Mouse (Mus musculus) MN1 (cell line): ENCODE results near the gene Rxrb.

ENCODE experiments used
- DNase-seq: peaks from one replicate; pipeline ENCODE4 v3.0.0-alpha.2; 2016; ENCODE audit warnings: low spot score

The Rxrb gene

DNA sequence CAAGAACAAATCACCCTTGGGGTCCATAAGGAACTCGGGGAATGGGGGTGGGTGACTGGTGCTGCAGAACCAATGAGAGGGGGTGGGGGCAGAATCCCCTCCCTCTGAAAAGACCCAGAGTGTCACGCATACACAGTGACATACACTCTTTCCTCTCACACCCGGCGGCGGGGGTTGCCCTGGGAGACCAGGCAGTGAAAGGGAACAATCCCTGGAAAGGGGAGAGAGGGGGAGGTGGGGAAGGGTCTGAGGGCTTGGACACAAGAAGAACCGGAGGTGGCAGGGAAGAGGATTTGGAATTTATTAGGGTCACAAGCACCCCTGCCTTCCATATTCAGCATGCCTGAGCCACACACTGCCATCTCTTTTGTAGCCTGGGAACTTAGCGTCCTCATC is 5.9 kb upstream of the Rxrb start:
- no peak for DNase-seq

GRCm38 (mm10) chr17:34026221-34026620 is 5.4 kb upstream of the Rxrb start:
- DNase-seq: no peak

DNA sequence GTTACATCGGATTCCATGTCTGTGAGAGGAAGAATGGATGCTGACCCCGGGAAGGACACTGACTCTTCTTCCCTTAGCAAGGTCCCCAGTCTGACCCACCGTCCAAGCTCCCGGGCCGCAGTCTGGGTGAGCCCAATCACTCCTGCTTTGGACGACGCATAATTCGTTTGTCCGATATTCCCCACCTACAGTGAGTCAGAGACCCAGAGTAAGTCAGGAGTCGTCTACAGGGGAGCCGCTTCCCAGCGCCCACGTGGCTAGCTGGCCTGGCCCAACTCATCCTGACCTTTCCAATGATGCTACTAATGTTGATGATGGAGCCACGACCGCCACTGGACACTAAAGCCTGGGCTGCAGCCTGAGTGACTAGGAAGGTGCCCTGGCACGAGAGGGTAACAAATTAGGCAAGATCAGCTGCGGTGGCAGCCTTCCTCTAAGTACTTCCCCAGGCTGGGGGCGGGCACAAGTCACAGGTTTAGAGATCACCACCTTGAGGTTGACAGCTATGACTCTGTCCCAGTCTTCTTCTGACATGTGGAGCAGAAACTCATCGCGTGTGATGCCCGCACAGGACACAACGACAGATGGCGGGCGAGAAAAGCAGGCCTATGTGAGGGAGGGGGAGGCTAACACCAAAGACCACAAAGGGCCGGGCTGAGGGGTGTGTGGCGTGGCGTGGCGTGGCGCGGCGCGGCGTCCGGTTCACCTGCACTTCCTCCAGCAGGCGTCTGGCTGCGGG is 4.5 kb upstream of the Rxrb start:
- DNase-seq: peak; percentile 51

GRCm38 (mm10) chr17:34027656-34028223 is 3.9 kb upstream of the Rxrb start, which contains the start of gene H2-Ke6:
TSS of gene H2-Ke6 (minus strand) at chr17:34028060.
- DNase-seq: peak; percentile 86

- DNase-seq: peak; percentile 67
Observed at GRCm38 (mm10) chr17:34028501-34029149, 3.0 kb upstream of the Rxrb start.

- DNase-seq: no peak
Observed at GRCm38 (mm10) chr17:34029150-34029889, 2.3 kb upstream of the Rxrb start.

- DNase-seq: peak; percentile 74
Observed at GRCm38 (mm10) chr17:34029890-34030595, 1.6 kb upstream of the Rxrb start.

DNA sequence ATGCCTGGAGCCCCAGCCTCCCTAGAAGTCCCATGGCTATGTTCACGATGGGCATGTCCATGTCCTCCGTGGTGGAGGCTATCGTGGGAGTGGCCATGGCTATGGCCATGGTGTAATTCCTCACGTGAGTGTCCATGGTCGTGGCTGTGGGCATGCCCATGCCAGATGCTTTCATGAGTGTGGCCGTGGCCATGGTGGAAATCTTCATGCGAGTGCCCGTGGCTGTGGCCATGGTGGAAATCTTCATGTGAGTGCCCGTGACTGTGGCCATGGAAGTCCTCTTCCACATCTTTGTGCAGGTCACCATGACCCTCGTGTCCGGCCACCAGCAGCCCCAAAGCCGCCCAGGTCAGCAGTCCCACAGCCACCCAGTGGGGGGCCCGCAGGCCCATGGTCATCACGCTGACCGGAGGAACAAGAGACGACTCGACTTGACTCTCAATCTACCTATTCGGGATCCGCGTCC is 718 bp upstream of the Rxrb start:
- DNase-seq: peak; percentile 68

DNA sequence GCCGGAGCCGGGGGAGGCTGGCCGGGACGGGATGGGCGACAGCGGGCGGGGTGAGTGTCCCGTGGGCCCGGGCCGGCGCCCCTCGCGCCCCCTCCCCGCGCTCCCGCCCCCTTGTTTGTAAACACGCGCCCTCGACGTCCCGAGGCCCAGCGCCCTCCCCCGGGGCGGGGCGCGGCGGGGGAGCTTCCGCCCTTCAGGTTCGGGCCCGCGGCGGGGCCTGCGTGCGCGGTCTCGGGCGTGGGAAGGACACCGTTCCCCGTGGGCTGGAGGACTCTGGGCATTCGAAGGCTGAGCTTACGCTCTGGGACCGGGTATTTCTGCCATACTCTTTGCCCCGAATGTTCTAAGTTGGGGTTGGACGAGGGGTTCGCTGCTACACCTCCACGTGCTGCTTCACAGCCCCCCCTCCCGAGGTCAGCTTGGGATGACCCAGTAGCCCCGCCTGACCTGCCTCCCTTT is 591 bp downstream of the Rxrb start:
- DNase-seq: peak; percentile 84

DNA sequence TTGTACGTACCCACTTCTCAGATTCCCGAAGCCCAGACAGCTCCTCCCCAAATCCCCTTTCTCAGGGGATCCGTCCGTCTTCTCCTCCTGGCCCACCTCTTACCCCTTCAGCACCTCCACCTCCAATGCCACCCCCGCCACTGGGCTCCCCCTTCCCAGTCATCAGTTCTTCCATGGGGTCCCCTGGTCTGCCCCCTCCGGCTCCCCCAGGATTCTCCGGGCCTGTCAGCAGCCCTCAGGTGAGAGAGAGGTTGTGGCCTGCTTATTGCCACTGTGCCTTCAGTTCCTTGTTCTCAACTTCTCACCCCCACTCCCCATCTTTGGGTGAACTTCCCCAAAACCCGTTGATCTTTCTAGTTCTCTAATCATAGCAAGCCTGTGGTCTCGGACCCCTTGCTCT is 1.2 kb downstream of the Rxrb start:
- no peak for DNase-seq

DNA sequence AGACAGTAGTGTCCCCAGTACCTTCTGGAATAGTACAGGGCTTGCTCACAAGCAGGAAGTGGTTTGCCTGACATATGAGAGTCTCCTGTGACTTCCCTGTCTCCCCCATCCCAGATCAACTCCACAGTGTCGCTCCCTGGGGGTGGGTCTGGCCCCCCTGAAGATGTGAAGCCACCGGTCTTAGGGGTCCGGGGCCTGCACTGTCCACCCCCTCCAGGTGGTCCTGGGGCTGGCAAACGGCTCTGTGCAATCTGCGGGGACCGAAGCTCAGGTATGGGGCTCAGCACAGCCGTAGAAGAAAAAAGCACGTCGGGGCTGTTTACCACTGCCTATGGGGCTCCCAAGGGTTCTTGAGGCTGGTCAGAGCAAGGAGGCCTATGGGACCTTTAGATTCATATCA is 1.8 kb downstream of the Rxrb start:
- no peak for DNase-seq

- peak; percentile 73 for DNase-seq
Observed at GRCm38 (mm10) chr17:34034064-34034463, 2.5 kb downstream of the Rxrb start.

- DNase-seq: no peak
Observed at GRCm38 (mm10) chr17:34035517-34035916, 3.9 kb downstream of the Rxrb start.

DNA sequence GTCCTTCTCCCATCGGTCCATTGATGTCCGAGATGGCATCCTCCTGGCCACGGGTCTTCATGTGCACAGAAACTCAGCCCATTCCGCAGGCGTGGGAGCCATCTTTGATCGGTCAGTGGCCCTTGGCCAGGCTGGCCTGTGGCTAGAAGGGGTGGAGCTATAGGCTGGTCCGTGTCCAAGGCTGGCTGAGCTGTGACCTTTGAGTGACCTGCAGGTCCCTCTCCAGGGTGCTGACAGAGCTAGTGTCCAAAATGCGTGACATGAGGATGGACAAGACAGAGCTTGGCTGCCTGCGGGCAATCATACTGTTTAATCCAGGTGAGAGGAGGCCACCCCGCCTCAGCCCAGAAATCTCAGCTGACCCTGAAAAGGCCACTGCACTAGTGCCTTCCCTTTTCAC is 5.0 kb downstream of the Rxrb start:
- DNase-seq: no peak

GRCm38 (mm10) chr17:34037241-34037640 is 5.6 kb downstream of the Rxrb start:
- DNase-seq: no peak

GRCm38 (mm10) chr17:34038440-34038839 is 6.8 kb downstream of the Rxrb start:
- no peak for DNase-seq

DNA sequence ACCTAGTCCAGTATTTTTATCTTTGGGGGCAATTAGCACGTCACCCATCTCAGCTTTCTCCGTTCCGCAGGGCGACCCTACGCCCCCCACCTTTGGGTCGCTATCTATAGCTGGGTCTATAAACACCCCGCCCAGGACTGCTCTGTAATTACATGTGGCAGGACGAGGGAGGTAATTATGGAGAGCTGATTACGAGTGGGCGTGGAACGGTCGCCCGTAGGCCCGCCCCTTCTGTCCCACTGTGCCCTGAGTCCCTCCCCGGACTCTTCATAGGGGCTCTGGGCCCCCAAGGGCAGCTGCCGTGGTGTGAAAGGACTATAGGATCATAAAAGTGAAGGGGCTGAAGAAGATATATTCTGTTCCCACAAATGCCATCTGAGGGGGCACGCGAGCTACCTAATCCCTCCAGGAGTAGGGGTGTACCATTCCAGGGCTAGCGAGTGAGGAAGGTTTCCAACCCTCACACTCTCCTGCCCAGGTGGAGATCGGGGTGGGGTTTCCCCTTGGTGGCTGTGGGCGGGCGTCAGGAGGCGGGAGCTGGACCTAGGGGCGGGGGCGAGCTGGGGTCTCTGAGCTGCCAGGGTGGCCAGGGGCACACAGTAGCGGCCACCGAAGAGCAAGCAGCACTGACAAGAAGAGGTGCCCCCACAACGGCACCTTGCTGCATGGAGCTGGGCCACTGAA is 7.4 kb downstream of the Rxrb start, which contains the start of gene Col11a2:
Gene Col11a2, plus strand, starts transcription at position 560 of the 684 bp plus-strand sequence.
- DNase-seq: no peak

DNA sequence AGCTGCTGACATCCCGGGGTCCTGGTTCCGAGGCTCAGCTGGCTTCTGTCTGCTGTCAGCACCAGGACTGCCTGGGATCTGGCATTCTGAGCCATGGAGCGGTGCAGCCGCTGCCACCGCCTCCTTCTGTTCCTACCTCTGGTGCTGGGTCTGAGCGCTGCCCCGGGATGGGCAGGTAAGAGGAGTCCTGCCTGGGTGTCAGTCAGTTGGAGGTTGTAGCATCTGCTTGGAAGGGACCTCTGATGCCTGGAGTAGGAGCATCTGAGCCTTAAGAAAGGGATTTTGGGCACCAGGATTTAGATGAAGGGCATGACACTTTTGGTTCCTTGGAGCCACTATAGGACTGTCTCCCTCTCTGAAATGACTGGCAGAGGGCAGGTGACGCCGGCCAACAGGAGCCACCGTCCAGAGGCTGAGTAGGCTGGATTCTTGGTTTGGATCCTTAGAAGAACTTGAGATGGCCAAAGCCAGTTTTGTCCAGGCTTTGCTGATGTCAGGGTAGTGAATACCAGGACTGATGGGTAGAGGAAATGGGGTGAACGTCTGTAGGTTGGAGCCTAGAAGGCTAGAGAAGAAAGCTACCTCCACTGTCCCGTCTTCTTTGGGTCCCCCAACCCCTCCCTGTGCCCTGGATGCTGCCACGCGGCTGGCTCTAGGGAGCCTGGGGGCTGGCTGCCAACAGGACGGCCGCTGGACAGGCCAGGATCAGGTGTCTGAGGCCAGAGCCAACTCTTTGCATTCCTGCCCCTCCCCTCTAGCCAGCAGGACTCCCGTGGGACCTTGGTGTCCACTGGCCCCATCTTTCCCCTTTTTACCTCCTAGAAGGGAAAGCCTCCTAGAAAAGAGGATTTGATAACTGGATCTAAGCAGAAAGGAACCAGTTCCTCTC is 8.2 kb downstream of the Rxrb start:
- peak; percentile 82 for DNase-seq

DNA sequence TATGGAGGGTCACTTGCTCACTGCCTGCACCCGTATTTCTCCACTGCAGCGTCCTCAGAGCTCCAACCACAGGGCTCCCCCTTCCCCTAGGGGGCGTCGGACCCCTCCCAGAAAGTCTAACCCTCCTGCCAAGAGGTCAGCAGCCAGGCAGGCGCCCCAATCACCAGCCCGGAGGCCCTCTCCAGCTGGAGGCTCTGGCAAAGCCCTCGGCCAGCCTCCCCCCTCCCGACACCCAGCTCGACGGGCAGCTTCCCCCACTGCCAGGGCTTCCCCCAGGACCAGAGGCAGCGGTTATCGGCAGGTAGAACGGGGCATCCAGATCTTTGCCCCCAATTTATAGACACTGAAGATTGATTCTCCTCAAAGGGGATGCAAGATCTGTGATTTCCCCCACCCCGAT is 14.3 kb downstream of the Rxrb start:
- DNase-seq: no peak
